Mouse (Mus musculus) heart, postnatal 0 days (tissue): ENCODE data around the gene Gfi1.

Source experiments
- CTCF ChIP-seq: IDR thresholded peaks from 2 replicates; pipeline ENCODE4 v1.5.1; 2016; ENCODE audit warnings: antibody characterized with exemption, control low read depth, low read depth
- EP300 ChIP-seq: IDR thresholded peaks from 2 replicates; pipeline ENCODE4 v1.6.1; 2016; ENCODE audit warnings: antibody characterized with exemption, low read depth

GRCm38 (mm10) chr5:107720991-107721637 is 4.7 kb downstream of the Gfi1 start:
- TF ChIP-seq CTCF (no peak), EP300 (no peak)
